Mouse (Mus musculus) frontal cortex, postnatal 10 days (tissue): Measurements from ENCODE around the gene Ephx4.
"Not testable (repeated sequence)": the region's sequence is repeated elsewhere in the genome, so short reads cannot be mapped to it uniquely, and the experiment has no call there.

Experiments
- DNase-seq, 2 experiments: peaks; one replicate each; pipeline ENCODE4 v3.0.0; 2022; ENCODE audit warnings: low spot score in 2 of 2, mixed read lengths in 1 of 2

The Ephx4 gene

DNA sequence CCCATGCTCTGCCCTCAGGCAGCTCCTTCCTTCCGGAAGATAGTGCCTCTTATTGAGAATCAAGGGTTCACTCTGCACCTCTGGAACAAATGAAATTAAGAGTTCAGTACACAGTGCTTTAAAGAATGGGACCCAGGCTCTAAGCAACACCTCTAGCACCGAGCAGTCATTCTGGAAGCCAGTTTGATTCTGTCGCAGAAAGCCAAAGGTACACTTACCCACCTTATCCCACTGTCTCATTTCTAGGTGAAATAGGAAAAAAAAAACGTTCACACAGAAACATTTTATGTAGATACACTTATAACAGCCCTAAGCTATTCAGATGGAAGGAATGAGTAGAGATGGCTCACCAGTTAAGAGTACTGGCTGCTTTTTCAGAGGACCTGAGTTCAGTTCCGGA, at the start of gene Ephx4:
Ephx4 (plus strand) TSS at position 301 of the 400 bp plus-strand sequence.
- DNase-seq, result no peak

DNA sequence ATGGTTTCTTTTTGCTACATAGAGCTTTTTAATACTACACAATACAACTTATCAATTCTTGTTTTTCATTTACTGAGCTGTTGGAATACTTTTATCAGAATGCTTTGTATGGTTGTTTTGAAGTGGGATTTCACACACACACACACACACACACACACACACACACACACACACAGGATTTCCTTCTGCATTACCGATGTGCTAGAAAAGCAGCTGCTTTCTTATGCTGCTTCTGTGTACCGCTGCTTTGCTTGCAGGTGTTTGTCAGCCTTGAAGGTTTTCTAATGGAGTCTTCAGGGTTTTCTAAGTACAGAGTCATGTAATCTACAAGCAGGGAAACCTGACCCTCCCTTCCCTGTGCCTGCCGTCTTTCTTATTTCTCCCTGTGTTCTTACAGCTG, 48.6 kb upstream of the Ephx4 start:
- no peak for DNase-seq

DNA sequence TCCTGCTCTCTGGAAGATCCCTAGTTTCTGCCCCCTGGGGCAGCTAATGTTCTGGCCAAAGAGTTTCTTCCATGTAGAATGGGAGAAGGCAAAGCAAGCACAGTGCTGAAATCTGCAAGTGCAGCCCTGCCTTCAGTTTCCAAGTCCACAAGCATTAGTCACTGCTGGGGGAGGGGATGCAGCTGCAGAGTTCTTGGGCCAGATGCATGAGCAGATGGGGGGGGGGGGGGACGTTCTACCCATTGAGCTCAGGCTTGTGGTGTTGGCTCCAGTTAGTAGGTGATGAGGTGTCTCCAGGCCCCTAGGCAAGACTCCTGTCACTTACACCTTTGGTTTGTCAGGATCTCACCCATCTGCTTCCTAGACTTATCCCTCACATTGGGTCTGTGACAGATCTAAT, 46.7 kb upstream of the Ephx4 start:
- no peak for DNase-seq

DNA sequence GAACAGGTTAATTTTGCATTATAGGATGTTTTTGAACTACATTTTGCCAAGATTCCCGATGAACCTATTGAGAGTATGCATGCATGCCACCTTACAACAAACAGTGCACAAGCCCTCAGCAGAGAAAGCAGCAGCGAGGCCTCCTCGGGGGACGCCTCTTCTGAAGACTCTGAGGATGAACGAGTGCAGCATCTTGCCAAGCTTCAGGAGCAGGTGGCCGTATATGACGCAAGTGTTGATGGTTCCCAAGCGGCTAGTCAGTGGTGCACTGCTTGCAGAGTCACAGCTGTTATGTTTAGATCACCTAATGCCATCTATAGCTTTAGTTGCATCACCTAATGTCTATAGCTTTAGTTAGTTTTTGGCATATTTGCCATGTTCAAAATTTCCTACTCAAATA, 44.8 kb upstream of the Ephx4 start:
- no peak for DNase-seq

DNA sequence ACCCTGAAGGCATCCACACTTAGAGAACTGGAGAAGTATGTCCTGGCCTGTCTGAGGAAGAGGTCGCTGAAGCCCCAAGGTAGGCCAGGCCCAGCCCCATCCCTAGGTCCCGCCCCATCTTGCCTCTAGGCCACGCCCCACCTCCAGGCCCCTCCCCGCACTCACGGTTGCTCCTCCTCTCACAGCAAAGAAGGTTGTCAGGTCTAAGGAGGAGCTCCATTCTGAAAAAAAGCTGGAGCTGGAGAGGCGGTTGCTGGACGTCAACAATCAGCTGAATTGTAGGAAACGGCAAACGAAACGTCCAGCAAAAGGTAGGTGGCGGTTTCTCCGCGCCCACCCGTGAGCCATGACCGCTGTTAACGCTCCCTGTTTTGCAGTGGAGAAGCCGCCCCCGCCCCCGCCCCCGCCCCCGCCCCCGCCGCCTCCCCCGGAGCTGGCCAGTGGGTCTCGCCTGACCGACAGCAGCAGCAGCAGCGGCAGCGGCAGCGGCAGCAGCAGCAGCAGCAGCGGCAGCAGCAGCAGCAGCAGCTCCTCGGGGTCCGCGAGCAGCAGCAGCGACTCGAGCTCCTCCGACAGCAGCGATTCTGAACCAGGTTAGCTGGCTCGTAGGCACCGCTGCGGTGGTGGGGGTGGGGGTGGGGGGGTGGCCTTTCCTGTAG, 43.0 kb upstream of the Ephx4 start:
- peak; percentile 78 to 81 for DNase-seq

DNA sequence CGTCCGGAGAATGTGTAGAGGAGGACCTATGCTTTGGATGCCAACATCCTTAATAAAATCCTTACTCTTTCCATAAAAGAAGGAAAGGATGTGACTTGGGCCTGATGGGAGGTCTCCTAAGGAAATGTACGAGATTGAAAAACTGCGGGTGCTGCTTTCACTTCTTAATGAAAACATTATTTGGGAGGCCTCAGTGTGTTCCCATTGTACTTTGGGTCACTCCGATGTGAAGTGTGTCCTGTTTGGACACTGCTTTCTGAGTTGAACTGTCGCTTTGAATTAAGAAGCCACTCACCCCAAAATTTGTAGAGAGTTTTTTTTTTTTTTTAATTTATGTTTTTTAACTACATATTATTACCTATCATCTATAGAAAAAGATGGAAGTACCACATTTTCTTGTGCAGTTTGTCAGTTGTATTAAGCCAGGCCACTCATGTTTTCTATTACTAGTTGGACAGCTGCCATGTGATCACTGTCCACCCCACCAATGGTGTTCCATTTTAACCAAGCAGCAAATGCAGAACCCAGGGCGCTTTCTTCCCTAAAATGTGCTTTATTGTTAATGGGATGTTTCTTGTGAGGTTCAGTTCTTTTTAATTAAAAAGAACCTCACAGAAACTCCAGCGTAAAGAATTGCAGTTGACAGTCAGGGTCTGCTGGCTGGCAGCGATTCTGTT, 42.3 kb upstream of the Ephx4 start:
- DNase-seq, result no peak

DNA sequence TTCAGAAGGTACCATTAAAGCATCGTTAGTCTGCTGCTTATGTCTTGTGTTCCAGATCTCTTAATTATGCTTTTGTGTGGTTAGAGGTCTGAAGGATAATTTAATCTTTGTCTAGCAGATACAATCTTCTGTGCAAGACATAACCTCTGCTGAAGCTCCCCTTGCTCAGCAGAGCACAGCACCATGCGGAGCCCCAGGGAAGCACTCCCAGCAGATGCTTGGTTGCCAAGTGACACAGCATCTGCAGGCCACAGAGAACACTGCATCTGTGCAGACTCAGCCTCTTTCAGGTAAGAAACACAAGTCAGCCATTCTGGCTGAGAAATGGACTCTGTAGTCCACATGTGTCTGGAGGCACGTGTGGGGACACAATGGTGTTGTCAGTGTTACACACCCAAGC, 32.5 kb upstream of the Ephx4 start:
- no peak for DNase-seq

DNA sequence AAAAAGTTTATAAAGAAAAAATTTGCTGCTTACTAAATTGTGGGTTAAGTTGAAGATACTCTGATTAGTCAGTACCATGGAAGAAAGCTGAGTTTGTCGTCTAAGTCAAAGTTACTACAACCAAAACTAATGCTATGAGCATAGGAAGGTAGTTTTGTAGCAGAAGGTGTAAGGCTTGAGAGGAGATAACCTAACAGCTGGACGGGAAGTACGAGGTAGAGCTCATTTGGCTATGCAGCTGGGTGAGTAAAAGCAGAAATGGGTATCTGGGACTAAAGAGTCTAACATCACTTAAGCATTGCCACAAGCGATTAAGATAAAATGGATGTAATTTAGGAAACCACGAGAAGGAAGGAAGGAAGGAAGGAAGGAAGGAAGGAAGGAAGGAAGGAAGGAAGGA, 31.2 kb upstream of the Ephx4 start:
- DNase-seq, result no peak

DNA sequence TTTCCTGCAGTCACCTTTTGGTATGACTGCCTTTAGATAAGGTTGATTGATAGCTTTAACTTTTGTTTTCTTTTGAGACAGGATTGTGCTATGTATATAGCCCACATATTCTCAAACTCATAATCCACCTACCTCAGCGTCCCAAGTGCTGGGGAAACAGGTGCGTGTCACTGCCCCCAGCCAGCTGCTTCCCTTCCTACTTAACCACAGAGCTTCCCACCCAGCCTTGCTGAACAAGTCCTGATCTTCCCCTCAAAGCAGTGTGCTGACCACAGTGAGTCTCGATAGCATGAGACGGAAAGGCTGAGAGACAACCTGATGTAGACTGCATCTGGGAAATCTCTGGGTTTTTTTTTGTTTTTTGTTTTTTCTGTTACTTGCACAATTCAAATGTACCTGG, 29.3 kb upstream of the Ephx4 start:
- DNase-seq, result no peak

DNA sequence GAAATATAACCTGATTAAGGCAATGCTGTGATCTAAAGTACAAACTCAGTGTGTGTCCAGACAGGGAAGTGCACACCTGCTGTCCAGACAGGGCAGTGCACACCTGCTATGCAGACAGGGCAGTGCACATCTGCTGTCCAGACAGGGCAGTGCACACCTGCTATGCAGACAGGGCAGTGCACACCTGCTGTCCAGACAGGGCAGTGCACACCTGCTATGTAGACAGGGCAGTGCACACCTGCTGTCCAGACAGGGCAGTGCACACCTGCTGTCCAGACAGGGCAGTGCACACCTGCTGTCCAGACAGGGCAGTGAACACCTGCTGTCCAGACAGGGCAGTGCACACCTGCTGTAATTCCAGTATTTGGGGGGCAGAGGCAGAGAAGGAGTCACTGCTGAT, 16.1 kb upstream of the Ephx4 start:
- not testable (repeated sequence) for DNase-seq

DNA sequence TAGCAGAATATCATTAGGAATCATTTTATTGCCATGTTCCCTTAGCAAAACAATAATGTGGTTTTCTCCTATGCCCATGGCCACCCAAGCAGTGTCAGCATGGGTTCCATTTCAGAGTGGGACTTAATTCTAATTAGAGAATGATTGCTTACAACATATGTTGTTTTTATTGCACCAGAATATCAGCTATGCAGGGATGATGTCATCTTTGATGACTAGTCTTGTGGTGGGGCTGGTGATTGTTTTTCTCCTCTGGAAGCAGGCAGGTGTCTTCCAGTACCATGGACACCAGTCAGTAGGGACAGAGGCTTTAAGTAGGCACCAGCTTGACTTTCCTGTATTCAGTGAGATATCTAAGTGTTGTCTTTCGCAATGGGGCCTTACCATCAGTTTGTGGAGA, 14.7 kb upstream of the Ephx4 start:
- no peak for DNase-seq

DNA sequence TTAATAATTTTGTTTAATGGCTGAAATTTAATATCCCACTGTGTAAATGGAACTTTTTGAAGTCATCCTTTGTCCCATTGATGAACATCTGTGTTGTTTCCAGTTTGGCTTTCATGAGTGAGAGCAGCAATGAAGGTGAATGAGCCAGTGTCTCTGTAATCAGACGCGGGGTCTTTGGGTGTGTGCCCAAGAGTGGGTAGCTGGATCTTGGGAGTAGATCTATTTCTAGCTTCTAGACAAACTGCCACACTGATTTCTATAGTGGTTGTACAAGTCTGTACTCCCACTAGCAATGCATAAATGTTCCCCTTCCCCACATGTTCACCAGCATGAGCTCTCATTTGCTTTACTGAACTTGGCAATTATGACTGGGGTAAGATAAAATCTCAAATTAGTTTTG, 13.2 kb upstream of the Ephx4 start:
- DNase-seq, result no peak

DNA sequence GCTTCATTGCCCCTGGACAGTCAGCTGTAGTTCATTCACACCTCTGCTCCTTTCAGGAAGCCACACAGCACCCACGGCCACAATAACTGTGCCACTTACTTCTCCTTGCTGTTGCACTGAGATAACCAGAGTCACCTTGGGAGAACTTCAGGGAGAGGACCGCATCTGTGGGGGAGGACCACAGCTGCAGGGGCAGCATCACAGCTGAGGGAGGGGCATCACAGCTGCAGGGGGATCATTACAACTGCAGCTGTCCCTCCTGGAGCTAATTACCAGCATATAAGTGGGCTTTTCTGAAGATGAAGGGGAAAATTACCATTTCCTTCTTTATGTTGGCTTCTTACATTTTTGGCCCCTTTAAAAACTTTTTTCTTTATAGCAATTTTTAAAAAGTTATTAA, 8.1 kb upstream of the Ephx4 start:
- DNase-seq, result no peak

DNA sequence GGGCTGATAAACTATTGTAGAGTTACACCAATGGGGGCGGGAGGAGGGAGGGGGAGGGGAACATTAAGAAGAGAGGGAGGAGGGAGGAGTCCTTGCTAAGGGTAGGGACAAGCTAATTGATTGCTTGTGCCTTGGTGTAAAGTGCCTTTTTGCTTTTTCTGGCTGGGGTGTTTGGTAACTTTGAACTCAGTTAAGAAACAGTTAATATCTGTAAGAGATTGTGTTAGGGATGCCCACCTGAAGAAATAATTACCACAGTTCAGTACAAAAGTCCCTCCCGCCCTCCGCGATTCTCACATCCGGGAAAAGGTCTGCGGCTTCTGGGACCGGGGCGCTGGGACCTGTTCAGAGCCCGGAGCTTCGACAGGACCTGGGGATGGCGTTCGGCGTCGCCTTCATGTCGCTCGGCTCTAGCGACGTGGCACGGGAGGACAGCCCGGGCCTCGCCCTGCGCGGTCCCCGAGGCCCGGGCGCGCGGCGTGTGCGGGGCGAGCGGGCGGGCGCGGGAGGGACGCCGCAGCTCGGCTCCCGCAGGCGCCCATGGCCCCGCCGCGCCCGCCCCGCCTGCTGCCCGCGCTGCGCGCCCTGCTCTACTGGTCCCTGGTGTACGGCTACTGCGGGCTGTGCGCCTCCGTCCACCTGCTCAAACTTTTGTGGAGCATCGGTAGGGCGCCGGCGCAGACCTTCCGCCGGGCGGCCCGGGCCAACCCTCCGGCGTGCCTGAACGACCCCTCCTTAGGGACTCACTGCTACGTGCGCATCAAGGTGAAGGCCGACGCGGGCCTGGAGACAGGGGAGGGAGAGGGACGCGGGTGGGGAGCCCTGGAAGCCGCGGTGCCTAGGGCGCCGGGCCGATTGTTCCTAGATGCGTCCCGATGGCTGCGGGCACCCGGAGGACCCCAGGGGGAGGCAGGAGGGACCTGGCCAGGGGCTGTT, 743 bp downstream of the Ephx4 start:
- DNase-seq, result peak; percentile 28 to 35

DNA sequence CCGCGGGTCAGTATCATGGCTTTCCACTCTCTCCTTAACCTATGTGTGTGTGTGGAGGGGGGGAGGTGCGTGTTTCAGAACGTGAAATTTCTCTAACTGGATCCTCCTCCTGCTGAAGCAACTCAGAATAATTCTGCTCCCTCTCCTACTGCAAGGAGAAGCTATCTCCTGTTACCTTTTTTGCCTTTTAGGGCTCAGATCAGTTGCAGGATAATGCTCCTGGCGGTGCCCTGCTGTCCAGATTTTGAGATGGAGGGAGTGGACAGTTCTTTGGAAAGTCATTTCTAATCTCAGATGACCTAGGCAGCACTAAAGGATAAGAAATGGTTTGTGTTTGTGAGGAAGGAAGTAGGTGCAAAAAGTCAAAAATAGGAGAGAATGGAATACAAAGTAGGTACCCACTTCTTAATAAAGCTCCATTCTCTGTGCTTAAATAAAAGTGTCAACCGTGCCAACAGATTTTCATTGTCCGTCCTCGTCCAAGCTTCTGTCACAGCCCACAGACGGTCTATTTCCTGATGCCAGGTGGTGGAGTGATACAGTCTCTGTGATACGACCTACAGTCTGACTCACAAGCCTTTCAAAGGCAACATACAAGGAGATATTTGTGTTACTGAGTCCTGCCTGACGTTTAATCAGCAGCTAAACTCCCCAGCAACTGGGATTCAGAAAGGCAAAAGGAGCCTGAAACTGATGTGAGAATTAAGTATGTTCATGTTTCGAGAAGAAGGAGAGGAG, 1.6 kb downstream of the Ephx4 start:
- DNase-seq, result peak; percentile 17 to 39

DNA sequence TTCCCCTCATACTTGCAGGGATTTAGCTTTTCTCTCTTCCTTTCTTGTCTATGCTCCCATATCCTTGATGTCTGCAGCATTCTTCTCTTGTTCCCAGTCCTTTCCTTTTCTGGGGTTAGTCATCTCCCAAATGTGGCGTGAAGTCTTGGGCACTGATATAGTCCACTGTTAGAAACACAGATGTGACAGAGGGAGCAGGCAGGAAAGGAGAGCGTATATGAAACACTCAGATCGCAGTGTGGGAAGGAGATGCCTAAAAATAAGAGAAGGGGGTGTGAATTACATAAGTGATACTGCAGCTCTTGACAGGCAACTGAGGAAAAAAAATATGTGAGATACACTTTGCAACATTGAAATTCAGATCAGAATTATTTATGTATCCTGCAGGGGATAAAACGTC, 2.8 kb downstream of the Ephx4 start:
- DNase-seq, result peak; percentile 23 to 35

DNA sequence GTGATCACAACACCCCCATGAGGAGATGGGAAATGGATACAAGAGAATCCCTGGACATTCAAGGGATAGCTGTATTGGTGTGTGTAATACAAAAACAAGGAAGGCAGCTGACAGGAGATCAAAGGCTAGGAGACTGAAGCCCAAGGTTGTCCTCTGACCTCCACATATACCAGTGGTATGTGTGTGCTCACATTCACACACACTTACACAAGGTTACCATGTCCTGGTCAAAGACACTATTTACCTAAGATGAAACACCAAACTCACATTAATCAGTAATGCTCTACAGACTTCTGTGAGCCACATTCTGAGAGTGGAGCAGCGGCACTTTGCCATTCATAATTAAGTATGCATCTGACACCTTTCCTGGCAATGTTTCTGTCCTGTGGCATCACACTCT, 7.8 kb downstream of the Ephx4 start:
- DNase-seq, result no peak

DNA sequence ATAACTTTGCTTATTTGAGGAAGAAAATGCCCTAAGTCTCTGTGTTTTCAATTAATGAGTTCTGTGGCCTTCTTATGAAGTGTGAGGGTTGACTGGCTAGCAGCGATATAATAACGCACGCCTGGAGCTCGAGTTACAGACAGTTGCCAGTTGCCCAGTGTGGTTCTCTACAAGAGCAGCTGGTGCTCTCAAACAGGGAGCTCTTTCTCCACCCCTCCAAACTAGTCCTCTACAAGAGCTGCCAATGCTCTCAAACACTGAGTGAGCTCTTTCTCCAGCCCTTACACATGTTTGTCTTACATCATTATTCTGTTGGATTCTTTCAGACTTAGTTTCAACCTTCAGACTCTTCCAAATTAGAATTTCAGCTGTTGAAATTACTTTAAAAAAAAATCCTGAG, 8.8 kb downstream of the Ephx4 start:
- DNase-seq, result no peak

DNA sequence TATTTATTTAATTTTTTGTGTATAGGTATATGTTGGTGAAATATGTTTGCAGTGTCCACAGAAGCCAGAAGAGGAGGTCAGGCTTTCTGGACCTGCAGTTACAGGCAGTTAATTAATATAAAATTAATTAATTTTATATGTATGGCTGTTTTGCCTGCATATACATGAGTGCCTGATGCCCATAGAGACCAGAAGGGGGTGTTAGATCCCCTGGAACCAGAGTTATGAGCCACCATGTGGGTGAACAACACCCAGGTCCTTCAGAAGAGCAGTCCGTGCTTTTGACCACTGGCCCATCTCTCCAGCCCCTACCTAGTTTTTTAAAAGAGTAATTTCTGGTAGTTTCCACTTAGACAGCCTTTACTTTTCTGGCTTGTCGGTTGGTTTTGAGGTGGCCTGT, 9.7 kb downstream of the Ephx4 start:
- no peak for DNase-seq

DNA sequence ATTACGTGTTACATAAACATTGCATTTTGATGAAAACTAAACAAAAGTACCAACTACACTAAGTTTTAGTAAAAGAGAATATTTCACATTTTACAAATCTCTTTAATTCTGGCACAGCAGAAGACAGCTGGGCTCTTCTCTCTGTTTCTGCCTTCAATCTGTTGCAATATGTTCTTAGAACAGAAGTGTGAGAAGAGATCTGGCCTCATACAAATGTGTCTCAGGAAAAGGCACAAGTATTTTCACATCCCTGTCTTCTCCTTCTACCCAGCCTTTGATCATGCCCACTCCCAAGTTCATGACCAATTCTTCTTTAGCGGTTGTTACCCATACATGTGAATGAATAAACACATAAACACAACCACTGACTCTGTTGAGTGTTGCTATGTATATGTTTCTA, 12.6 kb downstream of the Ephx4 start:
- DNase-seq, result no peak

DNA sequence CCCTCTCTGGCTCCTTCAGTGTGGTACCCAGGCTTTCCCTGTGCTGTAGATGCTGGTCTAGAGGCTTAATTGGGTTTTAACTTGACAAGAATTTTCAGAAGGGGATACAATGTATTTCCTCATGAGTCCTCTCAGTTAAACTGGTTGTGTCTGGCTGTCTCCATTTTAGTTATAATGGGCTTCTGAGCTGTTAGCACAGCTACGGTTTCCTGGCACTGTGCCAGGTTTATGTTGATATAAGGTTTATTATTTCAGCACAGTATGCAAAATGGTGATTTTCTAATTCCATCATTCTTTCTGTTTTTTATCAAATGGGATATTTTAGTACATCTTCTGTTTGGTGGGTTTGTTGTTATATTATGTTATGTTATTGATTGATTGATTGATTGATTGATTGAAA, 19.1 kb downstream of the Ephx4 start:
- no peak for DNase-seq

DNA sequence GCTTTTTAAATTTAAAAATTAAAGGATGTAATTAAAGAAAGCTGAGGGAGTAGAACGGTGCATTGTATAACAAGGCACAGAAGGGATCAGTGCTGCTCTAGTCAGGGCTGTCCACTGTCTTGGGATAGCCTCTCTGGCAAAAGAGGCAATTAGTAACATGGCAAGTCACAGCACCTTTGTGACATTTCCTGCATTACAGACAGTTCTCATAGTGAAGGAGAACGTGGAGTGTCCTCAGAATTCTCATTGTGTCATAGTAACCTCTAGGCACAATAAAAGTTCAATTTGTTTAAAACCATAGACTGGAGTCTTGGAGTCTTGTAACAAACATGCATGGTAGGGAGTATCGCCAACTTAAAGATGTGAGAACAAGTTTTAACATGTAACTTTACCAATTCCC, 28.7 kb downstream of the Ephx4 start, which contains the start of gene Lpcat2b:
Lpcat2b (plus strand) TSS at position 301 of the 400 bp plus-strand sequence.
- DNase-seq, result no peak
